Mouse (Mus musculus) CH12.LX (cell line): ENCODE measurements around the gene Nxpe3.
A peak's percentile ranks its signal among the peaks of the same experiment; 100 is the strongest.

Experiments used
- CHD2 ChIP-seq: IDR thresholded peaks from 2 replicates; pipeline ENCODE4 v1.6.1; 2011; ENCODE audit warnings: low read length, improper control_type of control experiment
- CTCF ChIP-seq, 2 experiments: IDR thresholded peaks in 1 of 2; conservative IDR thresholded peaks in 1 of 2; 2 replicates each; pipeline ENCODE4 v1.5.1; 2011 to 2012; ENCODE audit warnings: low read depth in 2 of 2, low read length in 2 of 2, improper control_type of control experiment in 1 of 2, inconsistent platforms in 1 of 2, mild to moderate bottlenecking in 1 of 2, moderate library complexity in 1 of 2
- EP300 ChIP-seq: IDR thresholded peaks from 2 replicates; pipeline ENCODE4 v1.6.1; 2011; ENCODE audit warnings: low read length, improper control_type of control experiment
- HCFC1 ChIP-seq: IDR thresholded peaks from 2 replicates; pipeline ENCODE4 v1.6.1; 2012; ENCODE audit warnings: low read depth, mild to moderate bottlenecking, inconsistent platforms, low read length, improper control_type of control experiment
- JUND ChIP-seq: conservative IDR thresholded peaks from 2 replicates; pipeline ENCODE4 v1.6.1; 2011; ENCODE audit warnings: low read depth, low read length, improper control_type of control experiment
- POLR2A ChIP-seq: IDR thresholded peaks from 2 replicates; pipeline ENCODE4 v1.6.1; 2011; ENCODE audit warnings: low read depth, mild to moderate bottlenecking, improper control_type of control experiment, low read length
- TBP ChIP-seq: conservative IDR thresholded peaks from 2 replicates; pipeline ENCODE4 v1.6.1; 2011; ENCODE audit warnings: low read depth, low read length, improper control_type of control experiment
- USF2 ChIP-seq: conservative IDR thresholded peaks from 2 replicates; pipeline ENCODE4 v1.6.1; 2011; ENCODE audit warnings: low read depth, low read length, improper control_type of control experiment

DNA sequence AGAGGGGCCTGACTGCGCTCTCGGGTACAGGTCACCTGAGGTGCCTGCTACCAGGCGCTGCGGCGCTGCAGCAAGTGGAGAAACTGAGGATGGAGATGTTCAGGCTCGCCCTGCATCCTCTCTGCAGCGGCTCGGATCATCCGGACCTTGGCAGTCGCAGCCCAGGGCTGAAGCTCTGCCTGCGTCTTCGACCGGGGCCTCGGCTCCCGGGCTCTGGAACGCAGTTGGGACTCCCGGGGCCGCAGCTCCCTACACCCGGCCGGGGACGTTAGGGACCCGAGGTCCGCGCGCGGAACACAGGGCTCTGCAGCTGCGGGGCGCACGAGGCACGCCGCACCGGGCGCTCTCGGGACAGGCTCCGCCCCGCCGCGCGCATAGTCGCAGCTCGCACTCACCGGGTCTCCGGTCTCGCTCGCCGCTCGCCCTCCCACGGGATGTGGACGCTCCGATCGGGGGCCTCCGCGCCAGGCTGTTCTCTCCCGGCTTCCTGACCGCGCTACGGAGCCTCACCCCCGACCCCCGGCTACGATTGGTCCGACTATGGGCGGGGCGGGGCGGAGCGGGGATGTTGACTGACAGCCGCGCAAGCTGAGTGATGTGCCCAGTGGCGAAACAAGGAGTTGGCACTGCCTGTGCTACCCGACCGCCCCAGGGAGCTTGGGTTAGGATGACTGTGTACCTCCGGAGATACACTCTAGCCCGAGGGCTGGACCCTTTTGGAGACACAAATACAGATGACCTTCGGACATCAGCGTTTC is at the start of gene Nxpe3:
- TF ChIP-seq EP300 (0 out of 2 replicates have a peak, but pooled peaks have one; percentile 33), HCFC1 (0 out of 2 replicates have a peak, but pooled peaks have one; percentile 23), TBP (no peak), USF2 (no peak), CHD2 (no peak), CTCF (conservative IDR thresholded peaks at IDR 0.05 in 1 of 2, IDR thresholded peaks at IDR 0.05 in 1 of 2; ENCODE audit: low read depth in 2 of 2, low read length in 2 of 2) (peak in 1 of 2 experiments; percentile 14; a peak in 2 of 4 replicates), POLR2A (peak; percentile 72), JUND (no peak)
